Mouse (Mus musculus): Measurements from ENCODE around the gene A730061H03Rik. TPM values are rescaled to one million over a fixed set of nuclear protein-coding genes. Genes with fewer than 3 reads are reported as not detected.

A730061H03Rik gene
- total RNA-seq (2022): 1 to 10 TPM in 1 of 4 experiments, under 1 TPM in 2, not detected in 1; 0.70 to 1.2 (median 0.81) TPM

GRCm38 (mm10) chr14:55560202-55561073 is at the start of gene A730061H03Rik:
Gene A730061H03Rik, minus strand, starts transcription at chr14:55560406.
- peak; percentile 99 for DNase-seq

GRCm38 (mm10) chr14:55608339-55608738 is 48.1 kb upstream of the A730061H03Rik start:
- DNase-seq: no peak

GRCm38 (mm10) chr14:55605743-55606459 is 45.7 kb upstream of the A730061H03Rik start:
- DNase-seq: no peak

- no peak for DNase-seq
These were observed 44.6 kb upstream of the A730061H03Rik start for GRCm38 (mm10) chr14:55604823-55605222.

GRCm38 (mm10) chr14:55603633-55604576 is 43.7 kb upstream of the A730061H03Rik start:
- peak; percentile 93 for DNase-seq

GRCm38 (mm10) chr14:55603271-55603632 is 43.0 kb upstream of the A730061H03Rik start, which contains the start of gene Irf9:
Gene Irf9, plus strand, starts transcription at chr14:55603571.
- DNase-seq: no peak

- no peak for DNase-seq
These were observed 38.5 kb upstream of the A730061H03Rik start for GRCm38 (mm10) chr14:55598521-55599390.

- no peak for DNase-seq
These were observed 36.0 kb upstream of the A730061H03Rik start for GRCm38 (mm10) chr14:55596036-55596690.

- no peak for DNase-seq
These were observed 32.0 kb upstream of the A730061H03Rik start for GRCm38 (mm10) chr14:55592226-55592625.

GRCm38 (mm10) chr14:55591331-55591891 is 31.2 kb upstream of the A730061H03Rik start, which contains the start of gene Rnf31:
Gene Rnf31, plus strand, starts transcription at chr14:55591708.
- peak; percentile 97 for DNase-seq

GRCm38 (mm10) chr14:55590748-55591330 is 30.6 kb upstream of the A730061H03Rik start, which contains the start of gene Psme2:
Gene Psme2, minus strand, starts transcription at chr14:55591113.
- DNase-seq: peak; percentile 97

GRCm38 (mm10) chr14:55589771-55590448 is 29.7 kb upstream of the A730061H03Rik start:
- no peak for DNase-seq

GRCm38 (mm10) chr14:55589271-55589670 is 29.1 kb upstream of the A730061H03Rik start:
- no peak for DNase-seq

- no peak for DNase-seq
These were observed 25.9 kb upstream of the A730061H03Rik start for GRCm38 (mm10) chr14:55586149-55586548.

- no peak for DNase-seq
These were observed 25.4 kb upstream of the A730061H03Rik start for GRCm38 (mm10) chr14:55585566-55585960.

GRCm38 (mm10) chr14:55584702-55585565 is 24.7 kb upstream of the A730061H03Rik start, which contains the start of gene Emc9:
Gene Emc9, minus strand, starts transcription at chr14:55585302.
- peak; percentile 84 for DNase-seq

- DNase-seq: no peak
These were observed 24.1 kb upstream of the A730061H03Rik start for GRCm38 (mm10) chr14:55584303-55584701.

All from adrenal gland, adult 8-10 months (tissue).